Comparison of ENCODE assay signal across 18 mouse cellular contexts in the genomic region with DNA sequence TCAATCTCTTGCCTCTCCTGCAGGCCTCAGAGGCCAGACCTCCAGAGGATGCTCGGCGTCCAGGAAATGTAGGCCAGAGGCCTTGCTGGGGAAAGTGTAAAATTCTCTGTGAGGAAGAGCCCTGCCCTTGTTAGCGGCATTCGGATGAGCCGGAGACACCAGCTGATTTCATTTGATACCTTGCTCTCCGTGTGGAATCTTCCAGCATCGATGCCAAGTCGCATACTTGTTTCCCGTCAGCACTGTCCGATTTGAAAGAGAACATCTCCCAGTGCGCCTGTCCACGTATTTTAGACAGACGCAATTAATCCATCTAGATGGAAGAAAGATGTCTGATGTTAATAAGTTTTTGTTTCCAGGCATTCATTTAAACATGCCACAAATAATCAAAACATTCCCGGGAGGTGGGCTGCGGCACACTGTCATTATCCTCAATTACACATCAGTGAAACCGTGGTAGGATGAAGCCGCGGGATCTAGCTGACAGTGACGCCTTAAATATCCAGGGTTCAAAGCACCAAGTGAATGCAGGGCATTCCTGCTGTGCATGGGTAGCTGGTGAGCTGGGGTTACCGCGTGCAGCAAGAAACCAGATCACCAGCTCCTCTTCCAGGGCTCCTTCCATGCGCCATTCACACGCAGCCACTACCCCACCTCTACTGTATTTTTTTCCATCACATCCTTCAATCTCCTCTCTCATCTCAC.
A peak's percentile ranks its signal among the peaks of the same experiment; 100 is the strongest.
DNase-seq lines count a peak whose midpoint lies in the region; ATAC-seq and TF ChIP-seq lines count a peak whose summit lies in the region.
"Had no signal": no experiment of that assay in that cellular context is flagged by ENCODE, and none has a peak within 500 bp of the region (broad histone marks: within the 10 kb centered on the region; RNA-seq: fewer than 3 reads in every experiment).

No protein-coding gene starts in this region.

- no peak overlapping the region for H3K4me3 ChIP-seq in limb, embryonic 14.5 days (replicated peaks; ENCODE audit: low read length)
- H3K4me3 ChIP-seq in limb, embryonic 10.5 days, result no peak overlapping the region
- H3K4me3 ChIP-seq in embryonic facial prominence, embryonic 14.5 days (ENCODE audit: low read depth, low read length), result no peak overlapping the region
- no peak overlapping the region for H3K4me3 ChIP-seq in liver, postnatal 0 days (ENCODE audit: low read depth, low read length)
- H3K4me3 ChIP-seq: erythroblast, embryonic 14.5 days; intestine, embryonic 15.5 days; left cerebral cortex, adult 2 months; limb, embryonic 12.5 days; midbrain, embryonic 10.5 days had no signal

- no peak for TF ChIP-seq CTCF in brain, embryonic 14.5 days (IDR thresholded peaks at IDR 0.05; ENCODE audit: borderline replicate concordance, extremely low read depth, insufficient read depth, insufficient read length)
- TF ChIP-seq CTCF in liver, postnatal 0 days (IDR thresholded peaks at IDR 0.05; ENCODE audit: low read depth), result no peak

- TF ChIP-seq EP300 in liver, postnatal 0 days (IDR thresholded peaks at IDR 0.05; ENCODE audit: low read depth), result no peak

- no peak overlapping the region for H3K9ac ChIP-seq in limb, embryonic 14.5 days (ENCODE audit: low read depth, low read length, severe bottlenecking)
- no peak overlapping the region for H3K9ac ChIP-seq in embryonic facial prominence, embryonic 14.5 days (ENCODE audit: low read depth, low read length)
- no peak overlapping the region for H3K9ac ChIP-seq in liver, postnatal 0 days (replicated peaks)
- H3K9ac ChIP-seq: intestine, embryonic 15.5 days; limb, embryonic 12.5 days had no signal

- WGBS in limb, embryonic 14.5 days, result 78% methylated on average over 23 of the region's 23 CpGs
- WGBS in limb, embryonic 10.5 days, result 84% methylated on average over 23 of the region's 23 CpGs
- WGBS in embryonic facial prominence, embryonic 14.5 days, result 54% methylated on average over 23 of the region's 23 CpGs
- WGBS in liver, postnatal 0 days (ENCODE audit: insufficient replicate concordance), result 89% methylated on average over 23 of the region's 23 CpGs

- no peak for TF ChIP-seq POLR2A in limb, embryonic 14.5 days (IDR thresholded peaks at IDR 0.05; ENCODE audit: borderline replicate concordance, extremely low read depth, insufficient read depth, insufficient read length)
- TF ChIP-seq POLR2A in brain, embryonic 14.5 days (IDR thresholded peaks at IDR 0.05; ENCODE audit: borderline replicate concordance, extremely low read depth, insufficient read depth, insufficient read length, poor library complexity, severe bottlenecking), result no peak

- H3K4me2 ChIP-seq in limb, embryonic 14.5 days (replicated peaks; ENCODE audit: low read depth, low read length, severe bottlenecking), result no peak overlapping the region
- no peak overlapping the region for H3K4me2 ChIP-seq in embryonic facial prominence, embryonic 14.5 days (ENCODE audit: low read depth, low read length)
- H3K4me2 ChIP-seq in liver, postnatal 0 days (ENCODE audit: low read depth, low read length), result no peak overlapping the region
- H3K4me2 ChIP-seq: intestine, embryonic 15.5 days; limb, embryonic 12.5 days had no signal

- no peak for ATAC-seq in limb, embryonic 14.5 days (ENCODE audit: low FRiP score, low read depth)
- ATAC-seq in embryonic facial prominence, embryonic 14.5 days (ENCODE audit: low read depth), result no peak
- no peak for ATAC-seq in liver, postnatal 0 days
- ATAC-seq: intestine, embryonic 15.5 days had no signal

- DNase-seq in limb, embryonic 14.5 days (ENCODE audit: low spot score), result peak; percentile 18
- DNase-seq in limb, embryonic 10.5 days (ENCODE audit: low spot score), result no peak
- DNase-seq in brain, embryonic 14.5 days (ENCODE audit: low read depth), result peak; percentile 65
- peak; percentile 67 for DNase-seq in embryonic facial prominence, embryonic 14.5 days (ENCODE audit: low spot score)
- peak; percentile 26 for DNase-seq in gastrocnemius, postnatal 10 days
- DNase-seq in ovary, postnatal 14 days (ENCODE audit: low spot score), result no peak
- no peak for DNase-seq in liver, postnatal 0 days
- DNase-seq in cerebellum, adult 9-11 months, result no peak
- DNase-seq: heart, adult 18-20 months; heart, postnatal 4 days; lung, postnatal 4 days; right cerebral cortex, postnatal 4 days; thymus, adult 18-20 months had no signal

- H3K27ac ChIP-seq in limb, embryonic 14.5 days (replicated peaks; ENCODE audit: low read depth, low read length), result no peak overlapping the region
- no peak overlapping the region for H3K27ac ChIP-seq in limb, embryonic 10.5 days
- peak overlapping the region; percentile 44; the same call in 1 of the 2 replicates for H3K27ac ChIP-seq in embryonic facial prominence, embryonic 14.5 days (replicated peaks; ENCODE audit: low read depth, low read length)
- no peak overlapping the region for H3K27ac ChIP-seq in liver, postnatal 0 days (ENCODE audit: low read depth)
- H3K27ac ChIP-seq: intestine, embryonic 15.5 days; left cerebral cortex, adult 2 months; limb, embryonic 12.5 days; midbrain, embryonic 10.5 days had no signal

- no peaks in the 10 kb centered on the region for H3K27me3 ChIP-seq in limb, embryonic 14.5 days (ENCODE audit: control insufficient read depth, insufficient read depth, low read length)
- H3K27me3 ChIP-seq in limb, embryonic 10.5 days (ENCODE audit: low read depth, poor library complexity, severe bottlenecking), result no peaks in the 10 kb centered on the region
- H3K27me3 ChIP-seq in embryonic facial prominence, embryonic 14.5 days (replicated peaks; ENCODE audit: control insufficient read depth, insufficient read depth, low read length), result no peaks in the 10 kb centered on the region
- H3K27me3 ChIP-seq in liver, postnatal 0 days (ENCODE audit: insufficient read depth, low read length), result no peaks in the 10 kb centered on the region
- H3K27me3 ChIP-seq: intestine, embryonic 15.5 days; limb, embryonic 12.5 days had no signal

- no peaks in the 10 kb centered on the region for H3K36me3 ChIP-seq in limb, embryonic 14.5 days (ENCODE audit: control insufficient read depth, insufficient read depth, low read length)
- H3K36me3 ChIP-seq in limb, embryonic 10.5 days, result no peaks in the 10 kb centered on the region
- H3K36me3 ChIP-seq in embryonic facial prominence, embryonic 14.5 days (ENCODE audit: control insufficient read depth, insufficient read depth, low read length), result no peaks in the 10 kb centered on the region
- no peaks in the 10 kb centered on the region for H3K36me3 ChIP-seq in liver, postnatal 0 days (replicated peaks; ENCODE audit: insufficient read depth, low read length)
- H3K36me3 ChIP-seq: intestine, embryonic 15.5 days; limb, embryonic 12.5 days; midbrain, embryonic 10.5 days had no signal

- H3K9me3 ChIP-seq in limb, embryonic 14.5 days (ENCODE audit: control insufficient read depth, low read length), result no peaks in the 10 kb centered on the region
- H3K9me3 ChIP-seq in limb, embryonic 10.5 days (replicated peaks), result no peaks in the 10 kb centered on the region
- H3K9me3 ChIP-seq in embryonic facial prominence, embryonic 14.5 days (ENCODE audit: control insufficient read depth, low read length), result no peaks in the 10 kb centered on the region
- H3K9me3 ChIP-seq in liver, postnatal 0 days (ENCODE audit: low read length), result no peaks in the 10 kb centered on the region
- H3K9me3 ChIP-seq: intestine, embryonic 15.5 days; limb, embryonic 12.5 days; midbrain, embryonic 10.5 days had no signal

- no peaks in the 10 kb centered on the region for H3K4me1 ChIP-seq in limb, embryonic 14.5 days (ENCODE audit: control insufficient read depth, insufficient read depth, low read length)
- H3K4me1 ChIP-seq in limb, embryonic 10.5 days, result no peaks in the 10 kb centered on the region
- H3K4me1 ChIP-seq in embryonic facial prominence, embryonic 14.5 days (ENCODE audit: control insufficient read depth, insufficient read depth, low read length), result no peaks in the 10 kb centered on the region; the same call in 1 of the 2 replicates
- H3K4me1 ChIP-seq in liver, postnatal 0 days (ENCODE audit: insufficient read depth), result no peaks in the 10 kb centered on the region
- H3K4me1 ChIP-seq: intestine, embryonic 15.5 days; midbrain, embryonic 10.5 days had no signal

Comparison
In these comparisons a context has a peak if more than half of its experiments do, and no peak if none do; other contexts are left out.
1. DNase-seq: peak in limb, embryonic 14.5 days (single experiment), brain, embryonic 14.5 days (single experiment), embryonic facial prominence, embryonic 14.5 days (single experiment) and gastrocnemius, postnatal 10 days (single experiment); none in limb, embryonic 10.5 days (single experiment), ovary, postnatal 14 days (single experiment), liver, postnatal 0 days (single experiment) and cerebellum, adult 9-11 months (single experiment).